ENCODE assay signal across 9 mouse cellular contexts in the genomic region with DNA sequence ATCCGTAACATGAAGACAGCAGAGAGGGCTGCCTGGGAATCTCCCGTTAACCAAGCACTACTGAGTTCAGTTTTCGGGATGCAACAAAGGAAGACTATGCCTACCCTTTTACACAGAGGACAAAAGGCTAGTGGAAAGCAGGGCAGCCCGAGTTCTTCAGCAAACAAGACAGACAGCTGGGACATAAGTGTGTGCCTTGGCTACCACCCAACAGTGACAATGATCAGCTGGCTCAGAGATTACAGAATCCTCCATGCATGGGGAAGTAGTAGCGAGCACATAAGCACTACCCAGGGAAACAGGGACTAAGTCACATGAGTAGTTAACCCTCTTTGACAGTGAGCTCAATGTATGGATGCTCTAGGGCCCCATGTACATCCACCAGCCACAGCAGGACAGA.
A peak's percentile ranks its signal among the peaks of the same experiment; 100 is the strongest.
DNase-seq lines count a peak whose midpoint lies in the region; ATAC-seq lines count a peak whose summit lies in the region.
"Had no signal": no experiment of that assay in that cellular context is flagged by ENCODE, and none has a peak within 500 bp of the region (broad histone marks: within the 10 kb centered on the region; RNA-seq: fewer than 3 reads in every experiment).

No protein-coding gene starts in this region.

- H3K9ac ChIP-seq in midbrain, embryonic 15.5 days, result no peak overlapping the region
- H3K9ac ChIP-seq: embryonic facial prominence, embryonic 12.5 days had no signal

- peak; percentile 12 to 46 for DNase-seq in left cerebral cortex, postnatal 10 days (ENCODE audit: extremely low spot score in 1 of 2, low spot score in 2 of 2)
- DNase-seq in left cerebral cortex, postnatal 36 days (ENCODE audit: low spot score in 2 of 2), result no peak
- peak; percentile 14 for DNase-seq in fat pad, adult 2 months (ENCODE audit: extremely low read depth, low read depth, low spot score)
- peak; percentile 31 to 77 for DNase-seq in layer of hippocampus, adult 18-20 months (ENCODE audit: low spot score in 2 of 2)
- no peak for DNase-seq in adrenal gland, adult (ENCODE audit: inconsistent age in 2 of 2, low spot score in 1 of 2)
- no peak for DNase-seq in urinary bladder, postnatal 4 days (ENCODE audit: low spot score in 2 of 2)

- H3K4me1 ChIP-seq in midbrain, embryonic 15.5 days, result 0 out of 2 replicates have a peak, but pooled peaks cover 2% of the 10 kb centered on the region
- H3K4me1 ChIP-seq: embryonic facial prominence, embryonic 12.5 days had no signal

- H3K27ac ChIP-seq in midbrain, embryonic 15.5 days, result no peak overlapping the region
- H3K27ac ChIP-seq: embryonic facial prominence, embryonic 12.5 days had no signal

- H3K36me3 ChIP-seq in midbrain, embryonic 15.5 days (replicated peaks), result no peaks in the 10 kb centered on the region

- peak; percentile 61 for ATAC-seq in midbrain, embryonic 15.5 days (replicated peaks)
- ATAC-seq in megakaryocyte progenitor cell, adult 5-6 weeks (replicated peaks; ENCODE audit: poor library complexity), result no peak

- no peak overlapping the region for H3K4me3 ChIP-seq in midbrain, embryonic 15.5 days
- H3K4me3 ChIP-seq: embryonic facial prominence, embryonic 12.5 days had no signal

- H3K27me3 ChIP-seq in midbrain, embryonic 15.5 days (replicated peaks), result no peaks in the 10 kb centered on the region
- H3K27me3 ChIP-seq: embryonic facial prominence, embryonic 12.5 days had no signal

- no peaks in the 10 kb centered on the region for H3K9me3 ChIP-seq in midbrain, embryonic 15.5 days
- H3K9me3 ChIP-seq: embryonic facial prominence, embryonic 12.5 days had no signal

- intact Hi-C loops in left cerebral cortex, postnatal 10 days (cut with DNase I), result loop anchor here (5.0 kb wide), 2 partner anchors 127 to 252 kb away; a partner anchor contains a TSS
- intact Hi-C loops in left cerebral cortex, postnatal 36 days (cut with DNase I), result loop anchor here (5.0 kb wide), 2 partner anchors 127 to 162 kb away; a partner anchor contains a TSS

- no peak overlapping the region for H3K4me2 ChIP-seq in midbrain, embryonic 15.5 days
- H3K4me2 ChIP-seq: embryonic facial prominence, embryonic 12.5 days had no signal

- 36% methylated on average over 5 of the region's 5 CpGs for WGBS in midbrain, embryonic 15.5 days

Comparison
In these comparisons a context has a peak if more than half of its experiments do, and no peak if none do; other contexts are left out.
1. DNase-seq: peak in left cerebral cortex, postnatal 10 days (2 of 2), fat pad, adult 2 months (single experiment) and layer of hippocampus, adult 18-20 months (2 of 2); none in left cerebral cortex, postnatal 36 days (0 of 2), adrenal gland, adult (0 of 2) and urinary bladder, postnatal 4 days (0 of 2).